Mouse (Mus musculus) stomach, postnatal 0 days (tissue): ENCODE data around the gene Rad21l. TPM values are rescaled to one million over a fixed set of nuclear protein-coding genes. Genes with fewer than 3 reads are reported as not detected.

ENCODE experiments used
- ATAC-seq: fragments of 200-750 bp; cut with Nextera tagmentation; 2 replicates; pipeline ENCODE4 v1.8.0; 2017; ENCODE audit not compliant: low FRiP score, low TSS enrichment
- DNase-seq: peaks from one replicate; pipeline ENCODE4 v3.0.0-alpha.2; 2016; ENCODE audit warnings: low spot score
- H3K27ac ChIP-seq: fragments of 300-500 bp; sonication (generic); replicated peaks from 2 replicates; pipeline ENCODE4 v1.5.1; 2014; ENCODE audit warnings: mild to moderate bottlenecking, control low read depth
- H3K27me3 ChIP-seq: fragments of 300-500 bp; sonication (generic); 2 replicates; pipeline ENCODE4 v1.6.1; 2014; ENCODE audit warnings: low read length; ENCODE audit not compliant: control insufficient read depth, insufficient read depth
- H3K36me3 ChIP-seq: fragments of 300-500 bp; sonication (generic); 2 replicates; pipeline ENCODE4 v1.6.1; 2014; ENCODE audit warnings: low read length, mixed read lengths; ENCODE audit not compliant: control insufficient read depth, insufficient read depth
- H3K4me1 ChIP-seq: fragments of 300-500 bp; sonication (generic); replicated peaks from 2 replicates; pipeline ENCODE4 v1.6.1; 2014; ENCODE audit warnings: antibody characterized with exemption; ENCODE audit not compliant: control insufficient read depth, insufficient read depth
- H3K4me2 ChIP-seq: fragments of 300-500 bp; sonication (generic); replicated peaks from 2 replicates; pipeline ENCODE4 v1.6.1; 2014; ENCODE audit warnings: low read depth, mild to moderate bottlenecking, control low read depth, moderate library complexity
- H3K4me3 ChIP-seq: fragments of 300-500 bp; sonication (generic); 2 replicates; pipeline ENCODE4 v1.5.1; 2014; ENCODE audit warnings: low read depth, low read length, control low read depth
- H3K9ac ChIP-seq: fragments of 300-500 bp; sonication (generic); 2 replicates; pipeline ENCODE4 v1.6.1; 2014; ENCODE audit warnings: mild to moderate bottlenecking, low read length, control low read depth, mixed read lengths
- H3K9me3 ChIP-seq: fragments of 300-500 bp; sonication (generic); 2 replicates; pipeline ENCODE4 v1.6.1; 2016; ENCODE audit warnings: low read length; ENCODE audit not compliant: control insufficient read depth
- CTCF ChIP-seq: IDR thresholded peaks from 2 replicates; pipeline ENCODE4 v1.5.1; 2016; ENCODE audit warnings: antibody characterized with exemption, low read depth, mild to moderate bottlenecking, moderate library complexity
- EP300 ChIP-seq: optimal IDR thresholded peaks from 2 replicates; pipeline ENCODE3; 2016; ENCODE audit warnings: antibody characterized with exemption
- WGBS: fragments of 180-500 bp; shearing (Covaris S2); extraction: QIAGEN DNeasy Blood & Tissue Kit; methylation state at CpG from one replicate; pipeline ENCODE4 v1.1.7; 2014; 5-methylcytosine and 5-hydroxymethylcytosine counted together
- polyA plus RNA-seq: library from polyadenylated mRNA; unstranded; fragments of >200 nt; fragmentation: Nextera tagmentation; extraction: Ambion mirVana; gene quantifications from 2 replicates; pipeline ENCODE4 v1.2.1, GENCODE M21; 2015

Rad21l gene
- polyA plus RNA-seq, 1 experiment from 2014 or later, result not detected

- no peak overlapping the region for H3K4me3 ChIP-seq
- no peaks in the 10 kb centered on the region for H3K27me3 ChIP-seq
- no peak overlapping the region for H3K9ac ChIP-seq
- TF ChIP-seq EP300, result no peak
- no peak for TF ChIP-seq CTCF
- H3K4me2 ChIP-seq, result no peak overlapping the region
- WGBS, result 36% methylated on average over 48 of the region's 48 CpGs
- ATAC-seq (peak; percentile 60), DNase-seq (peak; percentile 35)
- no peaks in the 10 kb centered on the region for H3K9me3 ChIP-seq
- no peaks in the 10 kb centered on the region for H3K4me1 ChIP-seq
- H3K27ac ChIP-seq, result no peak overlapping the region
- no peaks in the 10 kb centered on the region for H3K36me3 ChIP-seq
These were observed 2.0 kb upstream of the Rad21l start for GRCm38 (mm10) chr2:151670026-151670967.

GRCm38 (mm10) chr2:151652053-151652452 is 16.3 kb downstream of the Rad21l start:
- Histone ChIP-seq H3K27me3 (no peaks in the 10 kb centered on the region), H3K9me3 (no peaks in the 10 kb centered on the region), H3K4me1 (no peaks in the 10 kb centered on the region), H3K4me2 (no peak overlapping the region), H3K27ac (no peak overlapping the region), H3K9ac (no peak overlapping the region), H3K36me3 (no peaks in the 10 kb centered on the region), H3K4me3 (no peak overlapping the region)
- WGBS, result 59% methylated on average over 1 of the region's 1 CpGs
- TF ChIP-seq CTCF, result no peak
- no peak for TF ChIP-seq EP300
- ATAC-seq, result no peak
- no peak for DNase-seq

- Histone ChIP-seq H3K4me3 (no peak overlapping the region), H3K4me2 (no peak overlapping the region), H3K9me3 (no peaks in the 10 kb centered on the region), H3K27me3 (peaks cover 6% of the 10 kb centered on the region; the same call in 1 of the 2 replicates), H3K9ac (no peak overlapping the region), H3K36me3 (no peaks in the 10 kb centered on the region), H3K27ac (no peak overlapping the region), H3K4me1 (no peaks in the 10 kb centered on the region)
- DNase-seq (no peak), ATAC-seq (no peak)
- no peak for TF ChIP-seq EP300
- TF ChIP-seq CTCF, result no peak
- 69% methylated on average over 2 of the region's 2 CpGs for WGBS
These were observed 32.3 kb downstream of the Rad21l start for GRCm38 (mm10) chr2:151636015-151636402.

GRCm38 (mm10) chr2:151635362-151636014 is 32.8 kb downstream of the Rad21l start:
- Histone ChIP-seq H3K4me3 (no peak overlapping the region), H3K9ac (no peak overlapping the region), H3K36me3 (no peaks in the 10 kb centered on the region), H3K4me1 (no peaks in the 10 kb centered on the region), H3K9me3 (no peaks in the 10 kb centered on the region), H3K4me2 (no peak overlapping the region), H3K27me3 (peaks cover 6% of the 10 kb centered on the region; the same call in 1 of the 2 replicates), H3K27ac (no peak overlapping the region)
- no peak for TF ChIP-seq CTCF
- no peak for TF ChIP-seq EP300
- WGBS, result 33% methylated on average over 9 of the region's 9 CpGs
- DNase-seq (no peak), ATAC-seq (no peak)

- Histone ChIP-seq H3K4me1 (no peaks in the 10 kb centered on the region), H3K36me3 (no peaks in the 10 kb centered on the region), H3K9me3 (no peaks in the 10 kb centered on the region), H3K9ac (no peak overlapping the region), H3K4me3 (no peak overlapping the region), H3K27ac (no peak overlapping the region), H3K27me3 (peaks cover 6% of the 10 kb centered on the region; the same call in 1 of the 2 replicates), H3K4me2 (no peak overlapping the region)
- DNase-seq (no peak), ATAC-seq (no peak)
- TF ChIP-seq EP300 (no peak), CTCF (no peak)
- 28% methylated on average over 2 of the region's 2 CpGs for WGBS
These were observed 33.4 kb downstream of the Rad21l start for GRCm38 (mm10) chr2:151634903-151635302.
